Mouse (Mus musculus) cerebellum, adult 11-12 months (tissue): ENCODE measurements around the gene Tpx2.

ENCODE experiments used
- DNase-seq: peaks from one replicate; pipeline ENCODE4 v3.0.0; 2022

Tpx2 gene

DNA sequence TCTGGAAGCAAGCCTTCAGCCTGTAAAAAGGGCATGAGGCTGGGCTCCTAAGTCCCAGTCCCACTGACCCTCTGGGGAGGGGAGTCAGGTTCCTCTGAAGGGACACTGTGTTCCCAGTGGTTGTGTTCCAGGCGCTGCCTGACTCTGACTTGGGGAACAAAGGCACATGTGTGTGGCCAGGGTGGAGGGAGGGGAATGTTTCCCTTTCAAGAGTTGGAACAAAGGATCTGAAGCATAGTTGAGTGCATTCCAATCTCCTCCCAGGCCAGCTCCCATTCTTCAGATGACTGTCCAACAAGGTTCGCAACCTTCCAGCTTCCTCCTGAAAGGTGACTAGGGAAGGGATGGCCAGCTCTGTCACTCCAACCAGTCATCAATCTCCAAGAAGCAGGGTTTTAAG lies 27.4 kb upstream of the Tpx2 start:
- DNase-seq = peak; percentile 60

- DNase-seq = no peak
These were observed 26.7 kb upstream of the Tpx2 start for GRCm38 (mm10) chr2:152821023-152821422.

- no peak for DNase-seq
These were observed 26.2 kb upstream of the Tpx2 start for GRCm38 (mm10) chr2:152821566-152821965.

GRCm38 (mm10) chr2:152823770-152824169 lies 24.0 kb upstream of the Tpx2 start:
- DNase-seq = no peak

GRCm38 (mm10) chr2:152824438-152825167 lies 23.2 kb upstream of the Tpx2 start:
- DNase-seq = no peak

DNA sequence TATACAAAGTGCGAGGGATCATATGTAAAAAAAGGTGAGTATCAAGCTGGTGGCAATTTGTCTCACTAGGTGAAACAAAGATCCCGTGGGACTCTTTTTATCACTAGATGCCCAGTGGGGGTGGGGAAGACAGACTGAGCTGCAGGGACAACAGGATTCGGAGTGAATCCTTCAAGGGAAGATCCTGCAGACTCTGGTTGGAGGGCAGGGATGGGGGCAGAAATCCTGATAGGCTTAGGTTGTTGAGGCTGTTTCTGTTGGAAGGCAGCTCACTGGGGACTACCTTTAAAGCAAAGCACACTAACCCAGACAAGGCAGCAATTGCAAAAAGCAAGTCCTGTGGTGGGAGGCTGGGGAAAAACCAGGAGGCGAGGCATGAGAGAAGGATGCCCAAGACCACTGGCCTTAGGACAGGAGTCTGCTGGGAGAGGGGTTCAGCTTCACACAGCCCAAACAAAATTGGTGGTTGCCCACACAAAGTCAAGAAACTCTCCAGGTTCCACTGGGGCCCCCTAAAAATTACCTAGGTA lies 22.5 kb upstream of the Tpx2 start:
- peak; percentile 31 for DNase-seq

GRCm38 (mm10) chr2:152825713-152826112 lies 22.1 kb upstream of the Tpx2 start:
- DNase-seq = no peak

DNA sequence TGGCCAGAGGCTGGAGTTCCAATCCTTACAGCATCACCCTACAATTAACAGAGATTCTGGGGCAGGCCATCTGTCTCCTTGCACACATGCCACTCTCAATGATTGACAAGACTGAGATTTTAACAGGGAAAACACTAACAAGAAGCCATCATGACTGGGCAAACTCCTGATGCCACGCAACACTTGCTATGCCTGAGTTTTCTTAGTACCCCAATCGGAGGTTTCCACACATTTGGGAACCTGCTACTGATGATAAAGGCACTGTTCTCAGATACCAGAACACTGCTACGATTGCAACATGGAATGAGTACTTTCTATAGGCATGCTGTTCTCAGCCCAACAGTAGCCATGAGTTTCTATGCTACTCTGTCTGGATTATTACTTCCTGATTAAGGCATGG lies 21.3 kb upstream of the Tpx2 start:
- DNase-seq = no peak

- no peak for DNase-seq
These were observed 20.3 kb upstream of the Tpx2 start for GRCm38 (mm10) chr2:152827321-152828010.

DNA sequence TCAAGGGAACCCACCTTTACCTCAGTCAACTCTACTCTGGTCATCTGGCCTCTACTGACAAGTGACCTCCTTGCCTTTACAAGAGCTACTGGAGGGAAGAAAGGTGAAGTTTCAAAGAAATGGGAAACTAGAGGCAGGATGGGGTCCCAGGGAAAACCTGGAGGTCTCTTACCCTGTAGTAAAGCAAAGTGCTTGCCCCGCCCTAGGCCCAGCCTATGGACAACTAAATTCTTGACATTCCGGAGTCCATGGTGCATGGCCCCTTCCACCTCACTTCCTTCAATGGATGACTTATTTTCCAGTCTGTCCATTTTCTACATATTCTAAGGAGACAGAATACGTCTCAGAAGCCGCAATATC lies 19.8 kb upstream of the Tpx2 start:
- DNase-seq = no peak

GRCm38 (mm10) chr2:152828532-152828931 lies 19.2 kb upstream of the Tpx2 start:
- DNase-seq = peak; percentile 69

- peak; percentile 71 for DNase-seq
These were observed 18.3 kb upstream of the Tpx2 start for GRCm38 (mm10) chr2:152829367-152829881.

GRCm38 (mm10) chr2:152830021-152830921 lies 17.5 kb upstream of the Tpx2 start:
- peak; percentile 88 for DNase-seq

DNA sequence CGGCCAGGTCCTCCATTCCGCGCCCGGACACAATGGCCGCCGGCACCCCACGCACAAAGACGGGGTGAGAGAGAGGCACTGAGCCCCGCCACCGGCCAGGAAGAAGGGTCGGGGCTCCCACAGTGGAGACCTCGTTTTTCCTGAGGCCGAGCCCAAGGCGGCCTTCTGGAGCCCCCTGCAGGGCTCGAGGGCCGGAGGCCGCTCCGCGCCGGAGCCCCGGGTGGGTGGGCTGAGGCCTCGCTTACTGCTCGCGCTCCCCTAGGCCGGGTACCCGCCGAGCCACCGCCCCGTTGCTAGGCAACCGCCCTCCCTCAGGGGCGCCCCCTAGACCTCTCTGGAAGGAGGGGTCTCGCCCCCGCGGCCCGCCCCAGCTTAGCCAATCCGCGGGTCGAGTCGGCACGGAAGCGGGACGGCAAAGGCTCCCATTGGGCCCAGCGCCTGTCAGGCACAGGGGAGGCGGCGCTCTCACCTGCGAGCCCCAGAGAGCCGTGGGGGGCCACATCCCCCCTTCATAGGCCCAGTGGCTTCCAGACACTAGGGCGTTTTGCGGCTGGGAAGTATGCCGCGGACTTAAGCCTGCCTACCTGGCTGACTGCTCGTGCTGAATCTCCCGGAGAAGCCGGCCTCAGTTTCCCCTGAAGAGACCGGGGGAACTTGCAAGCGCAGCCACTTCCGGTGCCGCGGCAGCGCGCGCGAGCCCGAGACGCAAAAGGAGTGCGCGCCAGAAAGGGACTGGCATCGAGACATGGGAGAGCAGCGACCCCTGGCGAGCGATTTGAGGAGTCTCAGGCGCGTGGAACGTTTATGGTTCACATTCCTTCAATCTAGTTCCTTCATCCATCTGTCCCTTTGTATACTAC lies 16.5 kb upstream of the Tpx2 start, which contains the start of gene Bcl2l1:
Gene Bcl2l1, minus strand, starts transcription at position 710 of the 860 bp plus-strand sequence.
- DNase-seq = peak; percentile 97

GRCm38 (mm10) chr2:152839256-152839655 lies 8.5 kb upstream of the Tpx2 start:
- no peak for DNase-seq

GRCm38 (mm10) chr2:152842741-152843140 lies 5.0 kb upstream of the Tpx2 start:
- no peak for DNase-seq

DNA sequence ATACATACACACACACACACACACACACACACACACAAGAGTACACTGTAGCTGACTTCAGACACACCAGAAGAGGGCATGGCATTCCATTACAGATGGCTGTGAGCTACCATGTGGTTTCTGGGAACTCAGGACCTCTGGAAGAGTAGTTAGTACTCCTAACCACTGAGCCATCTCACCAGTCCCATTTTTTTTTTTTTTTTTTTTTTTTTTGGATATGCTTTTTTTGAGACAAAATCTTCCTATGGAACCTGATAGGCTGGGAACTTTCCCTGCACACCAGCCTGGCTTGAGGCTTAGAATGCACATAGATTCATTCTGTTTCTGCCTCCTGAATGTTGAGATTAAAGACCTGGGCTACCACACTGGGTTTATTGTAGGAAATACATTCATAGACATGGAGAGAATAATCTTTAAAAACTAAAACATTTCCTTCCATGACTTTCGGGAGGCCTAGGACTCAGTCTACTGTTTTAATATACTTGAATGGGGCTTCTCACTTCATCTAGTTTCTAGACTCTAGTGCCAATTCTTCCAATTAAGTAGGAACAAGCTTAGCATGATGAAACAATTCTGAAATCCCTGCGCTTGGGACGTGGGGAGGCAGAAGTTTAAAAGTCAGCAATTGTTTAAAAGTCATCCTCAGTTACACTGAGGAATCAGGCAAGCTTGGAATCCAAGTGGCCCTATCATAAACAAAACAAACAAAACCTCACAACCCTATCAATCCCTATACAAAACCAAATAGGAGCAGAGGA lies 528 bp upstream of the Tpx2 start:
- DNase-seq = no peak

DNA sequence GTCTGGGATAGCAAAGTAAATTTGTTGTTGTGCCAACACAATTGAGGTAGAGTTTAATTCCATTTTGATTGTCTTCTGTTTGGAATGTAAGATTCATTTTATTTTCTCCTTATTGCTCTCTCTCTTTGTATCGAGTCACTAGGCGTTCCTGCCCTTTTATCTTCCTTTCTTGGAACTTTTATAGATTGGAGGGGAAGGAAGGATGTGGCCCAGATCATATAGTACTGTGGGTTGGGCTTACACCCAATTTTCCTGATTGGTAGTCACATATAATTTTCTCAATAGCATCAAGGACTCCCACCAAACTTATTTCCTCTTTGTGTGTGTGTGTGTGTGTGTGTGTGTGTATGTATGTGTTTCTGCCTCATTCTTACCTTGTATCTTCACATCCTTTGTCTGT lies 702 bp downstream of the Tpx2 start:
- DNase-seq = no peak

DNA sequence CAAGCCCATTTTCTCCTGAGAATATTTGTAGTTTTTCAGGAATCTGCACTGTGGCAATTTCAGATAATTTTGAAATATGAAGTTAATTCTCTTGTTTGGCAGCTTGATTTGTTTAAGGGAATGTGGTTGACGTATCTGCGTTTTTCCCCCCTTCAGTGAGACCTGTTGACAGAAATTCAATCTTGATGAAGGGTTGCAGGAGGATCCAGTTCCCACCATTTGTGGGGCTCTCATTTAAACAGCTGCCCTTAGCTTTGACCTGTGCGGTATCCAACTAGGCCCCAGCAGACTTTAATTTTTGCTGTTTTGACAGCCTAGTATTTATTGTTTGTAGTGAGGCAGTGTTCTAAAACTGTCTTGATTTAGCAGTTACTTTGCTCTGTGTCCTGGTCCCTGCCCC lies 11.7 kb downstream of the Tpx2 start:
- no peak for DNase-seq

DNA sequence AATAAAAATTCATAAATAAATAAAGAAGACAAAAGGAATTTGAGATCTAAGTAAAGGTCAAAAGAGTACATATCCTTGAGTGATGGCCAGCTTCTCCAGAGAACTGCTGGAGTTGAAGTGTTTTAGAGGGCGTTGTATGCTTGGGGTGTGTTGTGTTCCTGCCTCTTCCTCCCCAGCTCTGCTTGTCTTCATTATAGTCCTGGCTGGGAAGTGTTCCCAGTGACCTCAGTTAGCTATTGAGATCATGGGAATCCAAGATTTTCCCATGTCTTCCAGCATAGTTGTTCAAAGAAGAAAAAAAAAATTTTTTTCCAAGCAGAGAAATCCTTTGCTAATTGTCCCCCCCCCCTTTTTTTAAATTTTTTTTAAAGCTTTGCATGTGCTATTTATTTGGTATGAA lies 14.1 kb downstream of the Tpx2 start:
- DNase-seq = no peak

DNA sequence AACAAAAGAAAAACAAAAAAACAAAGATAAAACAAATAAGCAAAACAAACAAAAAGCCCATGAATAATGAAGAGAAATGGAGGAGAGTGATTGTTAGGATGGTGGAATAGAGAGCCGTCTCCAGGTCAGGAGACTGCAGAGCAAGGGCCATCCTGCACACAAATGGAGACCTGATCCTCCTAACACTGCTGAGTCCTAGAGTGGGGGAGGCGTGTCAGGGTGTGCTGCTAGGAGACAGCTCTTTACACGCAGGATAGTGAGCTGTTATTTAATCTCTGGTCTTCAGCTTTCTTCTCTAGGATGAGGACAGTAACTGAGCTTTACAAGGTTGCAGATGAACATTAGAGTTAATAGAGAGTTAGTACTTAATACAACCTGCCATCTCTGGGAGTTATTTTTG lies 14.9 kb downstream of the Tpx2 start:
- no peak for DNase-seq
